Mouse (Mus musculus) right cerebral cortex, postnatal 36 days (tissue): ENCODE data around the gene Methig1.
A peak's percentile ranks its signal among the peaks of the same experiment; 100 is the strongest.
"Not testable (repeated sequence)": the region's sequence is repeated elsewhere in the genome, so short reads cannot be mapped to it uniquely, and the experiment has no call there.

ENCODE experiments used
- DNase-seq, 2 experiments: peaks; one replicate each; pipeline ENCODE4 v3.0.0; 2022; ENCODE audit warnings: low spot score in 2 of 2, mixed read lengths in 1 of 2

Methig1 gene

DNA sequence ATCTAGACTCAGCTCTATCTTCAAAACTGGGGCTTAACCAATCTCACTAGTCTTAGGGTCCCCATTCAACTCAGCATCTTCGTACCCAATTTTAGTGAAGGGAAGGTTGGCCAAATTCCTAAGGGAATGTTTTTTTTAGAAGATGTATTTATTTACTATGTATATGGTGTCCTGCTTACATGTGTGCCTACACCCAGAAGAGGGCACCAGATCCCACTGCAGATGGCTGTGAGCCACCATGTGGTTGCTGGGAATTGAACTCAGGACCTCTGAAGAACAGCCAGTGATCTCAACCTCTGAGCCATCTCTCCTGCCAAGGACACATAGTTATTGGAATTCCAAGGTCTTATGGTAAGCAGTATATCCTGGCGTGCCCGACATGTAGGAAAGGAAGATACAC, 42.6 kb downstream of the Methig1 start:
- no peak for DNase-seq

- DNase-seq: no peak
Measured at GRCm38 (mm10) chr15:100400592-100401250, 47.8 kb downstream of the Methig1 start.

DNA sequence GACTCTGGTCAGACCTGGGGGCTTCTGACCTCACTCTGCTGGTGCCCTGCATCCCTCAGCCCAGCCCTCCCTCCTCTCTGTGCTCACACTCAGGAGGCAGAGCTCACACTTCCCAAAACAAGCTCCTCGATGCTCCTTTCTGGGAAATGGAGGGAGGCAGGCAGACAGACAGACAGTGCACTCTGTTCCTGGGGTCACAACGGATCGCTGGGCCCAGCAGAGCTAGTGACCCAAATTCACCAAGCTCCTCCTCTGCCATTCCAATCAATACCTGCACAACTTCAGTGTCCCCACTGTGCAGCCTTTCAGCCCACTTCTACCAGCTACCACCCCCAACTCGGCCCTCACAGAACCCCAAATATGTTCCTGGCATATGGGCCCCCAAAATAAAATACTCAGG, 48.9 kb downstream of the Methig1 start:
- no peak for DNase-seq

- DNase-seq: no peak
Measured at GRCm38 (mm10) chr15:100402347-100402746, 49.4 kb downstream of the Methig1 start.

DNA sequence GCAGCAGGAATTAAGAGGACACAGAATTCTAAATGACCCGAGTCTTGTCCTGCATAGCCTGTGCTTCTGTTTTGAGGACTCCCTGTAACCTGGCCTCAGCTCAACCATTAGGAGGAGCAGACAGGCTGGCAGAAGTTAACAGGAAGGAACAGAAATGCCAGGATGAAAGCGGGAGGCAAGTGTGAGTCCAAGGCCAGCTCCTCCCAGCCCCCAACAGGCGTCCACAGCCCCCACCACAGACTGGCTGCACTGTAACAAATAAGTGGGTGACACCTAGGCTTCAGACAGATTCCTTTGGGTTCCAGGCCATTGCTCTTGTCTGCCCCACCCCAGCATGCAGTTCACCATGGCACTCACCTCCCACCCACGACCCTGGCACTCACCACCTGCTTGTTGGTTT, 49.8 kb downstream of the Methig1 start:
- no peak for DNase-seq

DNA sequence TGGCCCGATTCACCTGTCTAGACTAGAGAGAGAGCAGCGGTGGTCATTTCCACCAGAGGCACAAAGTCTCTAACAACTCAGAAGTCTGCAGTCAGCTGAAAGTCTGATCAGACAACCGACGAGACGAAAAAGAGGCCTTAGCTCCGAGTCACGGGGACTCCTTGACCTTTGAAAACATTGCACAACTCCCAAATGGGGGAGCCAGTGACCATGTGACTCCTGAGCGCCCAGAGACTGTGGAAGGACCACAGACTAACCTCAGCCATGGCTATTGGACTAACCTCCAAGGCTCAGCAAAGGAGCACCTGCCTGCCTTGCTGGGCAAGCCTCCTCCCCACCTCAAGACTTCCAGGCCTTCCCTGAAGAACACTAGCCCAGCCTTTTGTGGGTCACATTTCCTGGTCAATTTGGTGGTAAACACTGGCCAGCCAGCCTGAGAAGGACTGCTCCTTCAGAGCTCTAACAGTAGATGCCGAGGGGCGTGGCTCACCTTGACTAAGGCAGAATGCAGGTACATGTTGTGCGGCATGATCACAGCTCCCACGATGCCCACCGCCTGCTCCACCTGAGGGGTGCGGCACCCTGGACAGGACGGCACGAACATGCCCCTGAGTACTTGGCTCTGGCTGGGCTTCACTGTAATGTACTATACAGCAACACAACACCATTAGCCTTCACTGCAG, 50.5 kb downstream of the Methig1 start:
- DNase-seq: no peak

DNA sequence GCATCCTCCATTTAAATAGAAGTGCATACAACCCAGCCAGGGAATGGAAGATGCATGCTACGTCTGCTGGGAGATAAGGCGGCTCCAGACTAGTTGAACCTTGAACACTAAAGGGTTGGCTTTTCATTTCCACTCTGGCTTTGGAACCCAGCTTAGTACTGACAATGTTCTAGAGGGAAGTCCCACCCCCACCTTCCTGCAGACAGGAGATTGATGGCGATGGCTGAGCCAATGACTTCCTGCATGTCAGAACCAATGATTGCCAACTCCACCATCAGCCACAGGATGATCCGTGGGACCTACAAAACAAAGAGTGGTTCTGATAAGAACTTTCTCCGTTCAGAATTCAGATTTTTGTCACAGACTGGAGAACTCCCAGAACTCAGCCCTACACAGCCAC, 53.1 kb downstream of the Methig1 start:
- DNase-seq: no peak

DNA sequence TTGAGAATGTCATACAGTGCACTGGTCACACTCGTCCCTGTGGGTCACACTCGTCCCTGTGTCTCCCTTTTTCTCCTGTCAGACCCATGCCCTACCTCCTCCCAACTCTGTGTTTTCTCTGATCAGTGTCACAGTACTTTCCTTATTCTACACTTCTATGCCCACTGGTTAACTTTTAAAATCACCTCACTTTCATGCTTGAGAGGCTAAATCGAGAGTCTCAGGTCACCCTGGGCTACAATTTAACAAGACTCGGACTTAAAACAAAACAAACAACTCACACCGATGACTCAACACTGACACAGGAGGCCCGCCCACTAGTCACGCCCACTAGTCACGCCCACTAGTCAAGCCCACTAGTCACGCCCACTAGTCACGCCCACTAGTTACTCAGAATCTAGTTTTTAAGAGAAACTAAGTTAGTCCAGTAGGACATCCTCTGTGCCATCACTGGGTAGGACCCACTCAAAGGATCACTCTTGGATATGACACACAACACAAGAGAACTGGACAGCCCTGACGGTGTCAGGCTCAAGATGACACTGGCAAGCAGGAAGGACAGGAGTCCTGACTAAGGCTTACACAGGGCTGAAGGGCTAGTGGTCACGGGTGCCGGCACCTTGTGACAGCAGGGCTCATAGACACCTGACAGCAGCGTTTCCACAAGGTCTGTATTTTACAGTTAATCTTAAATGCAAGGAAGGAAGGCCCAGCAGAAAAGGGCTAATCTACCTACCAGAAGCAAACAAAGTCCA, 58.1 kb downstream of the Methig1 start:
- no peak for DNase-seq

DNA sequence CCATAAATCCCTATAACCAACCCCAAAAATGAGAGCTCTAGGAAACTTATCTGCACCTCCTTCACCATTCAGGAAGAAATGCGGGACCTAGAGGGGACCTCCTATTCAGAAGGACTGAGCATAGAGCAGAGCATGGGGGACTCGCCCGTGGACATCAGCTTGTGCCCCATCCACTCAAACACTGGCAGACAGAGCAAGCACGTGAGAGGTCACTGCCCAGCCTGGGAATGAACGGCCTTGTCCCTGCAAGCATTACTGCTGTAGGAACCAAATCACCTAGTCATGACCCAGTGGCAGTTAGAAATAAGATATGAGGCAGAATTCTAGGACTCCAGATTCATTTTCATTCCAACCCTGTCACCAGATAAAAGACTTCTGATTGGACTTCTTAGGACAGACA, 58.8 kb downstream of the Methig1 start:
- DNase-seq: no peak

DNA sequence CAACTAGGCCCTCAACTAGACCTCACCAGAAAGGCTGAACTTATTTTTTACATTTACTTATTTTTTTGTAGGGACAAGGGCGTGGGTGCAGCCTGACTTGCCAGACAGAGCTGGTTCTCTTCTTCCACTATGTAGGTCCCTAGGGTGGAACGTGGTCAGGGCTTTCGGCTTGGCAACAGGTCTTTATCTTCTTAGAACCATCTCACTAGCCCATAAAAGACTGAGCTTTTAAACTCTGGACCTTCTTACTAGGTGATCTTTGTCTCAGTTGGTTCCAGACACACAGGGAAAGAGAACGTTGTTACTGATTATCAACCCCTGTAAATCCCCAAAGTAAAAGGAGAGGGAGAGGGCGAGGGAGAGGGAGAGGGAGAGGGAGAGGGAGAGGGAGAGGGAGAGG, 60.4 kb downstream of the Methig1 start:
- DNase-seq: no peak

DNA sequence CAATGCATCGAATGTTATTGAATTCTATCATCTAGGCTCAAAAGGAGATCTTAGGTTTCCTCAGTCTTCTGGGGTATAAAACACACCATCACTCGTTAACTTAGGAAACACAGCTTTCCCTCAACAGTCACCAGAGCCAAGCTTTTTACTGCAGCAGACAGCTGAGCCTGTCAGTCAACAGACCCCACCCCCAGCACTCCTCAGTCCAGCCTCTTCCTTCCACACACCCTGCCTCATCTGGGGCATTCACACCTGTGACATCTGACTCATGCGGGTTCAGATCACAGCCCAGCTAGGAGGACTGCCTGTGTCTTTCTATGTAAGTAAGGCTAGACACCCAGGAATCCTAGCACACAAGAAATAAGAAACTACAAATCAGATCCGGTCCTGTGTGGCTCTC, 61.1 kb downstream of the Methig1 start:
- no peak for DNase-seq

GRCm38 (mm10) chr15:100414942-100415341, 62.0 kb downstream of the Methig1 start:
- DNase-seq: no peak

GRCm38 (mm10) chr15:100415684-100416083, 62.7 kb downstream of the Methig1 start:
- no peak for DNase-seq

DNA sequence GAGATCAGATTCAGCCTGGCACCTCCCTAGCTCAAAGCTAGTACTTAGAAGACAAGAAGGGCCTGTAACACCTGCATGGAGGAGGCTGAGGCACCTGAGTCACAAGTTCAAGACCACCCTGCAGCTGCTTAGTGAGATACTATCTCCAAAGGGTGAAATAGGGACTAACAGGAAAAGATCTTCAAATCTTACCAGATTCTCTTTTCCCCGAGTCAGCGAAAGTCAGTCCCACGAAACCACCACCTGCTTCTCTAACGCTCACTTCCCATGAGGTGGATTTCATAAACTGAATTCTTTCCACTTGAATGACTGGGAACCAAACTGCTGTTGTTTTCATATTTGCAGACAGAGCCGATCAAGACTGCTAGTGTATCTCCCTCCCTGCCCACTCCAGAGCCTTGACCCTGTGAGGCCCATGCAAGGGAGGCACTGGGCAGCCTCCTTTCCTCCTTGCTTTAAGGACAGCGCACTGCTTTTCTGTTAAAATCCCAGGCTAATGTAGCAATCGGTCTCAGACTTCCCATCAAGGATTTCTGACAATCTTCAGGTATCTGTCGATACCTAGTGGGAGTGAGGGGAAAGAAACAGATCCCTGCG, 65.0 kb downstream of the Methig1 start:
- no peak for DNase-seq

GRCm38 (mm10) chr15:100419311-100419710, 66.4 kb downstream of the Methig1 start:
- DNase-seq: no peak

DNA sequence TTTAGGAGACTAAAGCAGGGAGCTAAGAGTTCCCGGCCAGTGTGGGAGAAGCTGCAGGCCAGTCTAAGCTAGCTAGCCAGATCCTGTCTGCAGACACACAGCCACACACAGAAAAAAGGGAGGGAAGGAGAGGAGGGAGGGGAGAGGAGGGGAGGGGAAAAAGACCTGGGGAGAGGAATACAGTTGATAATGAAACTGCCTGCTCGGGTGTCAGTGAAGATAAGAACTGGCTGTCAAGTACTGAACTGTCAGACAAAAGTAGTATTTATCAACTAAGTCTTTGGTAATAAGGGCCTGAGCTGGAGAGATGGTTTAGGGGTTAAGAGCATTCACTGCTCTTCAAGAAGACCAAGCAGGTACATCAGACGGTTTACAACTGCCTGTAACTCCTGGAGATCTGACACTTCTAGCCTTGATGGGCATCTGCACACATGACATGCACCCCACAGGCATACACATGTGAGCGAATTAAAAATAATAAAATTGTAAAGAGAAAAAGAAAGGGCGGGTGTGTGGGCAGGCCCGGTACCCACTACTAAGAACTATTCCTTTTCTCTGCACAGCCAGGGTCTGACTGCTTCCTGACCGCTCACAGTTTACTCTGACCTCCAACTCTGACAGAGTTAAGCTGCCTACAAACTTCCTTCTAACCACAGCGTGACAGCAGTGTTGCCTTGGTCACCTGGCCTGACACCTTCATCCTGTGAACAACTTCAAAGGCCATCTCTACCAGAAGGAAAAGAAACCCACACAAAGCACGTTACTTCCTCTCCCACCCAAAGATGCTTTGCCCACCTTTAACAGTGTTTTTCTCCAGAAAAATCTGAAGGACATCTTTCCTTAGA, 67.2 kb downstream of the Methig1 start:
- no peak for DNase-seq

DNA sequence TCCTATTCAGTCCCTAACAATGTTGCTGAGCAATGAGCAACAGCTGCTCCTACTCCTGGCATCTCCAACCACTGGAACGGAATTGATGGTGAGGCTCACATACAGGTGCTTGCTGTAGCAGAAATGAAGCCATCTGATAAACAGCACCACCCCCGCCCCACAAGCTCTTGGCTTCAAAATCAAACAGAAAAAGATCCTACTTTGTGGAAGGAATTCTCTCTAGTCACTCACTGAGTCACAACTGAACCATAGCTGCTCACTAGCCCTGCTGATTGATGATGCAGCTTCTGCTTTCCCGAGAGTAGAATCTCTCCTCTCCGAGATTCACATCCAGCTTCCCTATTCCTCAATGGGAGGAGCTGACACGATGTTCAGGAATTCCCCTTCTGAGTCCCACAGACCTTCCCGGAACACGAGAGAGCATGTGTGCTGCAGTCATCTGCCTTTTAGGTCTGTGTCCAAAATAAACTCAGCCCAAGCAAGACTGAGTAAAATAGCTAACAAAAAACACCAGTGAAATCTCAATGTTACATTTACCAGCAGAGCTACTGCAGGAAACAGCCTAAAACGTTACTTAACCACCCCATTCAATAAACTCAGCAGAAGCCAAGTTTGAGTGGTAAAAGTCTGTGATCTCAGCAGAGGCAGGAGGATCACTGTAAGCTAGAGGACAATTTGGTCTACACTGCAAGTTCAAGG, 68.3 kb downstream of the Methig1 start:
- DNase-seq: no peak

DNA sequence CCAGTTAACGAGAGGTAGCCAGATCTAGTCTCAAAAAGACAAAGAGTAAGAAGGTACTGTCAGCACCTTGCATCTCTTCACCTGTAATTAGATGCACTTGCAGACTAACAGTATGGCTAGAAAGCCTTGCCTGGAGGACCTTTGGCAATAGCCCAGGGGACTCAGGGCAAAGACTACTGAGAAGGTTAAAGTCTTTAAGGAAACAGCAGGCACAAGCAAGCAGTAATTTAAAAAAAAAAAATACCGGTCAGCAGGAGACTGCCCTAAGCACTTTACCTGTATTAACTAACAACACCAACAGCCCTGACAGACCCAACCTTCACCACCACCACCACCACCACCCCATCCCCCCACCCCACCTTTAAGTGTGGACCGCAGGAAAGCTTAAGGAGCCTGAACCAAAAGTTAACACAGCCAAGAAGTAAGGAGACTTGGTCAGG, 68.8 kb downstream of the Methig1 start, which contains the start of gene Gm5475:
Gene Gm5475 (plus strand): TSS at position 390 of the 440 bp plus-strand sequence.
- DNase-seq: not testable (repeated sequence)

DNA sequence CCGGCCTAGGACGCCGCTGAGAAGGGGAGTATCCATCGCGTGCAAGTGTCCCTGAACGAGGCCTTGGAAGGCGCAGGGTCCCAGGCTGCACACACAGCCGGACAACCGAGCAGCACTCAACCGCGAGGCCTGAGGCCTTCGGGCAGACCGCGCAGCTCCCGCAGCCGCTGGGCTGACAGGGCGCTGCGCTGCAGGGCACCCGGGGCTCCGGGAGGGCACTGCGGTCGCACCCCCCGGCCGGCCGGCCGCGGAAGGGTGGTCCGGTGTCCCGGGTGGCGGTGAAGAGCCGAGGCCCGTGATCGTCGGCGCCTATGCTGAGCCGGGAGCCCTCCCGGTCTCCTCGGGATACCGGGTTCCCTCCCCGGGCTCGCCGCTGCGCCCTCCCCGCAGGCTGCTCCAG, 69.5 kb downstream of the Methig1 start:
- no peak for DNase-seq

- peak; percentile 94 to 96 for DNase-seq
Measured at GRCm38 (mm10) chr15:100422899-100423860, 70.2 kb downstream of the Methig1 start.
